Mouse (Mus musculus) spleen, adult 2 months (tissue): ENCODE measurements around the gene Acot13.

Experiments
- CTCF ChIP-seq: fragments of 200-500 bp; IDR thresholded peaks from 2 replicates; pipeline ENCODE4 v1.5.1; 2011; ENCODE audit warnings: mild to moderate bottlenecking, inconsistent platforms; ENCODE audit not compliant: insufficient read depth, insufficient read length, insufficient replicate concordance; ENCODE audit errors: extremely low read depth
- POLR2A ChIP-seq: fragments of 200-500 bp; IDR thresholded peaks from 2 replicates; pipeline ENCODE4 v1.6.1; 2011; ENCODE audit warnings: low read depth, low read length, inconsistent platforms

DNA sequence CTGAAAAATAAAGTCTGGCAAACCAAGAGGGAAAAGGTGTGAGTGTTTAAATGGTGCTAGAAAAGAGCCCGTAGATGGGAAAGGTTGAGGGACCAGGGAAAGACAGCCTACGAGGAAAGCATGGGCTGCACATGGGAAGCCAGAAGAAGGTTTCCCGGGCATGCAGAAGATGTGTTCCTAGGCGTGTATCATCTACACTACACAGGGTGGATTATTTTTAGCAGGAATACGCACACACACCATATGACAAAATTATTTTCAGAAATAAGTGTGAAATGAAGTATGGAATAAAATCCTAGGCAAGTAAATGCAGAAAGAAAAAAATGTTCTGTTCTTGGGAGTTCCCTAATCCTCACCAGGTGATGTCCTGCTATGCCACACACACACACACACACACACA, 43.9 kb downstream of the Acot13 start:
- TF ChIP-seq CTCF, result no peak
- TF ChIP-seq POLR2A, result no peak
